8 mouse cellular contexts compared by ENCODE assay signal in genomic region chr19:31082226-31082625, GRCm38 (mm10). TPM values are rescaled to one million over a fixed set of nuclear protein-coding genes. Genes with fewer than 3 reads are reported as not detected.
DNase-seq lines count a peak whose midpoint lies in the region; ATAC-seq and TF ChIP-seq lines count a peak whose summit lies in the region.

No protein-coding gene starts in this region.

- ATAC-seq in lung, embryonic 15.5 days (ENCODE audit: borderline replicate concordance, extremely low read depth, low FRiP score, low TSS enrichment) = no peak
- ATAC-seq in limb, embryonic 14.5 days (ENCODE audit: low FRiP score, low read depth) = no peak

- H3K4me2 ChIP-seq in lung, embryonic 15.5 days = peak overlapping the region; percentile 78
- H3K4me2 ChIP-seq in limb, embryonic 14.5 days (replicated peaks; ENCODE audit: low read depth, low read length, severe bottlenecking) = peak overlapping the region; percentile 64

- peak overlapping the region; percentile 44; the same call in 1 of the 2 replicates for H3K27ac ChIP-seq in lung, embryonic 15.5 days
- peak overlapping the region; percentile 55; the same call in 1 of the 2 replicates for H3K27ac ChIP-seq in limb, embryonic 14.5 days (replicated peaks; ENCODE audit: low read depth, low read length)
- no peak overlapping the region for H3K27ac ChIP-seq in small intestine, adult 2 months (ENCODE audit: insufficient read depth, low read depth, low read length)

- TF ChIP-seq POLR2A in limb, embryonic 14.5 days (IDR thresholded peaks at IDR 0.05; ENCODE audit: borderline replicate concordance, extremely low read depth, insufficient read depth, insufficient read length) = no peak
- no peak for TF ChIP-seq POLR2A in small intestine, adult 2 months (IDR thresholded peaks at IDR 0.05; ENCODE audit: low read depth, low read length)

- 0 out of 2 replicates have a peak overlapping the region, but pooled peaks have one; percentile 13 for H3K9ac ChIP-seq in lung, embryonic 15.5 days
- H3K9ac ChIP-seq in limb, embryonic 14.5 days (ENCODE audit: low read depth, low read length, severe bottlenecking) = 0 out of 2 replicates have a peak overlapping the region, but pooled peaks have one; percentile 38

- peaks cover 24% of the 10 kb centered on the region for H3K36me3 ChIP-seq in lung, embryonic 15.5 days
- H3K36me3 ChIP-seq in erythroblast, embryonic 14.5 days (ENCODE audit: control insufficient read depth) = peaks cover 23% of the 10 kb centered on the region
- H3K36me3 ChIP-seq in limb, embryonic 14.5 days (ENCODE audit: control insufficient read depth, insufficient read depth, low read length) = peaks cover 28% of the 10 kb centered on the region
- peaks cover 2% of the 10 kb centered on the region for H3K36me3 ChIP-seq in small intestine, adult 2 months (ENCODE audit: control insufficient read depth, insufficient read depth, low read length)

- H3K4me1 ChIP-seq in lung, embryonic 15.5 days = peaks cover 16% of the 10 kb centered on the region
- peaks cover 21% of the 10 kb centered on the region for H3K4me1 ChIP-seq in erythroblast, embryonic 14.5 days (ENCODE audit: control insufficient read depth)
- peaks cover 4% of the 10 kb centered on the region for H3K4me1 ChIP-seq in limb, embryonic 14.5 days (ENCODE audit: control insufficient read depth, insufficient read depth, low read length)
- H3K4me1 ChIP-seq in small intestine, adult 2 months (ENCODE audit: control insufficient read depth, insufficient read depth, insufficient read length, low read length) = peaks cover 14% of the 10 kb centered on the region

- H3K4me3 ChIP-seq in lung, embryonic 15.5 days = peak overlapping the region; percentile 74
- peak overlapping the region; percentile 70 for H3K4me3 ChIP-seq in erythroblast, embryonic 14.5 days (replicated peaks)
- H3K4me3 ChIP-seq in limb, embryonic 14.5 days (replicated peaks; ENCODE audit: low read length) = peak overlapping the region; percentile 68
- peak overlapping the region; percentile 85 for H3K4me3 ChIP-seq in small intestine, adult 2 months (ENCODE audit: low read depth, low read length)

- DNase-seq in lung, postnatal 36 days = no peak
- no peak for DNase-seq in limb, embryonic 14.5 days (ENCODE audit: low spot score)
- no peak for DNase-seq in ovary, postnatal 36 days (ENCODE audit: low spot score)
- DNase-seq in cerebellum, adult 11-12 months = no peak
- DNase-seq in urinary bladder, postnatal 14 days (ENCODE audit: low spot score) = no peak

- TF ChIP-seq CTCF in small intestine, adult 2 months (IDR thresholded peaks at IDR 0.05; ENCODE audit: extremely low read depth, insufficient read length, insufficient replicate concordance, low read depth, low read length) = no peak

- no peaks in the 10 kb centered on the region for H3K9me3 ChIP-seq in lung, embryonic 15.5 days
- peaks cover 2% of the 10 kb centered on the region; the same call in 1 of the 2 replicates for H3K9me3 ChIP-seq in erythroblast, embryonic 14.5 days (ENCODE audit: control insufficient read depth, low read length)
- H3K9me3 ChIP-seq in limb, embryonic 14.5 days (ENCODE audit: control insufficient read depth, low read length) = peaks cover 13% of the 10 kb centered on the region

- WGBS in lung, embryonic 15.5 days = 17% methylated on average over 7 of the region's 7 CpGs
- WGBS in limb, embryonic 14.5 days = 21% methylated on average over 7 of the region's 7 CpGs
- WGBS in small intestine, adult 2 months = 19% methylated on average over 7 of the region's 7 CpGs

- H3K27me3 ChIP-seq in lung, embryonic 15.5 days = no peaks in the 10 kb centered on the region
- peaks cover 10% of the 10 kb centered on the region for H3K27me3 ChIP-seq in erythroblast, embryonic 14.5 days (ENCODE audit: control insufficient read depth)
- no peaks in the 10 kb centered on the region for H3K27me3 ChIP-seq in limb, embryonic 14.5 days (ENCODE audit: control insufficient read depth, insufficient read depth, low read length)
- no peaks in the 10 kb centered on the region for H3K27me3 ChIP-seq in small intestine, adult 2 months (ENCODE audit: control insufficient read depth, insufficient read depth, low read length)

RNA-seq across cellular contexts. Expression of gene Cstf2t, which starts 0.4 kb away (rescaled TPM):
- polyA plus RNA-seq in lung, embryonic 15.5 days (2015; fragmentation: Nextera tagmentation; extraction: Ambion mirVana) = 48.5 and 50.0 TPM in 2 replicates
- polyA plus RNA-seq in erythroblast, embryonic 14.5 days (2012) = 0.52 and 0.63 TPM in 2 replicates
- polyA plus RNA-seq in limb, embryonic 14.5 days (2012; rRNA removed) = 24.0 TPM in 2 replicates
- polyA plus RNA-seq in limb, embryonic 14.5 days (2014; fragmentation: Nextera tagmentation; extraction: Ambion mirVana) = 35.2 and 41.1 TPM in 2 replicates
- polyA plus RNA-seq in small intestine, adult 2 months (2012; rRNA removed) = 3.6 and 5.2 TPM in 2 replicates
